Mouse (Mus musculus) layer of hippocampus, adult 2 months (tissue): Measurements from ENCODE around the gene Gnptab. TPM values are rescaled to one million over a fixed set of nuclear protein-coding genes. Genes with fewer than 3 reads are reported as not detected.
A peak's percentile ranks its signal among the peaks of the same experiment; 100 is the strongest.
"Not testable (repeated sequence)": the region's sequence is repeated elsewhere in the genome, so short reads cannot be mapped to it uniquely, and the experiment has no call there.

Experiments used
- DNase-seq, 2 experiments: peaks; one replicate each; pipeline ENCODE4 v3.0.0; 2022; ENCODE audit warnings: low spot score in 2 of 2
- H3K27ac ChIP-seq: fragments of 200-600 bp; 2 replicates; pipeline ENCODE4 v1.8.1; 2022
- H3K4me3 ChIP-seq: fragments of 200-600 bp; 2 replicates; pipeline ENCODE4 v1.8.1; 2022; ENCODE audit warnings: mild to moderate bottlenecking
- CTCF ChIP-seq: fragments of 200-600 bp; conservative IDR thresholded peaks from 2 replicates; pipeline ENCODE4 v1.8.1; 2022; ENCODE audit warnings: antibody characterized with exemption, mild to moderate bottlenecking, moderate library complexity
- total RNA-seq, 2 experiments: library from RNA; stranded (reverse); gene quantifications; 2 replicates each; pipeline ENCODE4 v1.2.3; 2021

Gnptab gene
- total RNA-seq, 2 experiments from 2014 or later, result 72.6 to 74.4 TPM

DNA sequence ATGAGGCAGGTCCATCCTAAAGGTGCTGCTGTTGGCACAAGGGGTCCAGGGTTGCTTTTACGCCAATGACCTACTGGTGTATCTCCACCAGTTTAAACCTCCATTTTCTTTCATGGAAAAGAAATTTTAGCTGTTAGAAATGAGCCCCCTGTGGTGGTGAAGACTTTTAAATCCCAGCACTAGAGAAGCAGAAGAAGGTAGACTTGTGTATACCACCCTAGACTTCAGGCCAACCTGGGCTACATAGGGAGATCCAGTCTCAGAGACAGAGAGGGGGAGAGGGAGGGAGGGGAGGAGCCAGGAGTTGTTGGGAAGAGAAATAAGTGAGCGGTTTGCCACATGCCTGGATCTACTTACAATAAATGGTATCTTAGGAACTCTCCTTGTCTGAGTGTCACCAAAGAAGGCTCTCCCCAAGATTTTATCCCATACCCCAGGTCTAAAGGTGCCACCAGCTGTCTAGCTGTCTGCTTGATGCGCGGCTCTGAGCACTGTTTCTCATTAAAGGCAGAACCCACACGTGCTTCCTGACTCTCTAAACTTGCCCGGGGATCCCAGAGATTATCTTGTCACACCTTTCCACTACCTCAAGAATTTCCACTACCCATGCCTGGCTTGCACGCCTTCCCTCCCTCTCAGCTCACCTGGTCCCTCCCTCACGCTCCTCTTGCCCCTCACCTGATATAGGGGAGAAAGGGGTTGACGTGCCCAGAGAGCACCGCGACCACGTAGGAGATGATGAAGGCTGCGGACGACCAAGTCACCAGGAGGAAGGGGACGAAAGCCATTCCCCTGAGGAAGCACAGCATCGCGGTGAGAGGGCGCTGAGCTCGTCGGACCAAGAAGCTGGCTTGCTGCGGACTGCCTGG lies 22.6 kb upstream of the Gnptab start:
- peak overlapping the region; percentile 75 for H3K27ac ChIP-seq
- DNase-seq, result no peak
- TF ChIP-seq CTCF, result no peak
- peak overlapping the region; percentile 81 for H3K4me3 ChIP-seq

DNA sequence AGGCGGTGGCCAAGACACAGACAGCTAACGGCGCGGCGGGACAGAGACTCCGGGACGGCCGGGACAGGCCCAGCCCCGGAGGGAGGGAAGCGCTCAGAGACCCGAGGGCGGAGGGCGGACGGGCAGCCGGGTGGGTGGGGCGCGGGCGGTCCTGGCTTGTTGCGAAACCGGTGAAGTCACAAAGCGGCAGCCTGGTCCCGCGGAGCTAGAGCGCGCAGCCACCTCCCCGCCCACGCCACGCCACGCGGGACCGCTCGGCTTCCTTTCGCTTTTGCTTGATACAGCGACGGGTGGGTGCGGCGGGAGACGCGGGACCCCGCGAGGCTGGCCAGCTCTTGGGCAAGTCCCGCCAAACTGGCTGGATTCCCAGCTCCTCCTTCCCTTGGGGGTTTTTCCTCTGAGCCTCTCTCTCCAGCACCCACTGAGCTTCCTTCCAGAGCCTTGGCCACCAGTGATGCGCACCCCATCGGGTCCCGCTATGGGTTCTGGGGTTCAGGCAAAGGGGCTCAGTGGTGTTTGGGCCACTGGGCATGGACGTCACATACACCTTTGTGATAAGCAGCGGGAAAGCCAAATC lies 21.9 kb upstream of the Gnptab start:
- peak overlapping the region; percentile 81 for H3K4me3 ChIP-seq
- H3K27ac ChIP-seq, result peak overlapping the region; percentile 75
- no peak for TF ChIP-seq CTCF
- DNase-seq, result peak; percentile 26 to 61

DNA sequence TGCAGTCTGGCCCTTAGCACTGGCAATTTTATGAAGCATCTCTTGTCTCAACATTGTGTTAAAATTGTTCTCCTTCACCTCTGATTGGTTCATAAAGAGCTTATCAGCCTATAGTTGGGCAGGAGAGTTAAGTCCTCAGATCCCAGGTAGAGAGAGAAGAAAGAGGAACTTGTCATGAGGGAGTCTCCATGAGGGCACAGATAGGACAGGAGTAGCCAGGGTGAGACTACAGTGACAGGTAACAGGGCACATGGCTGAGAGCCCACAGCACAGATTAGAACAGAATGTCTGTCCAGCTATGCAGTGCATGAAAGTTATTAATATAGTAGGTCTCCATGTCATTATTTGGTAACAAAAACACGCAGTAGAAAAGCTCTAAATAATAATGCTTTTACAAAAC lies 16.7 kb upstream of the Gnptab start:
- H3K4me3 ChIP-seq, result no peak overlapping the region
- no peak for DNase-seq
- H3K27ac ChIP-seq, result no peak overlapping the region
- no peak for TF ChIP-seq CTCF

DNA sequence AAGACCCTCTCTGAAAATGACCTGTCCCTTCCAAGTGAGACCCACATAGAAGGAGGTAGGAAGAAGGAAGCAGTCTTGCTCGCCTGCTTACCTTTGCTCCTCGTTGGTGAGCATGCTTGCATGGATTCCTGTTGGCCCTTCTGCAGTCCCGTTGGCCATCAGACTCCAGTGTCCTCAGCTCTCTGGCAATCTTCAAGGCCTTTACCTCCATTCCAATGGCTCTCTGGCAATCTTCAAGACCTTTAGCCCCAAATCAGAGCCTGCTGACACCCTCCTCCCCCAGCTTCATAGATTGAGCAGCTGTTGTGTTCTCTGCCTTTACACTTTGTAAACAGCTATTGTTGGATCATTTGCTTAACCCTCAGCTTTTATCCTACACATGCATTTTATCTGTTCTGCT lies 14.7 kb upstream of the Gnptab start:
- TF ChIP-seq CTCF, result no peak
- H3K27ac ChIP-seq, result no peak overlapping the region
- H3K4me3 ChIP-seq, result no peak overlapping the region
- DNase-seq, result no peak

DNA sequence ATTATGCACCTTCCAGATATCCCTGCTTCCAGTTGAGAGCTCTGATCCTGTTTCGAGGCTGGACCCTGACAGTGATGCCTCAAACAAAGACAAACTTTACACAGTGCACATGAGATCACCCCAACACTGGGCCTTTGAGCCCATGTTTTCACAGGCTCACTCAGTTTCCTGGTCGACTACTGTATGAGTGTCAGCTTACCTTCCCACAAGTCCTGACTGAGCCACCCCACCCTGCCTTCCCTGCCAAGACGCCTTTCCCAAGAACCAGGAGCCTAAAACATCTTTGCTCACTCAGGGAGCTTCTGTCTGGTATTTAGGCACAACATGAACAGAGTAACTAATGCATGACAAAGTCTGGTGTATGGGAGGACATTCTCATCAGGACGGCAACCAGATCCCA lies 9.7 kb upstream of the Gnptab start:
- no peak overlapping the region for H3K27ac ChIP-seq
- no peak for TF ChIP-seq CTCF

DNA sequence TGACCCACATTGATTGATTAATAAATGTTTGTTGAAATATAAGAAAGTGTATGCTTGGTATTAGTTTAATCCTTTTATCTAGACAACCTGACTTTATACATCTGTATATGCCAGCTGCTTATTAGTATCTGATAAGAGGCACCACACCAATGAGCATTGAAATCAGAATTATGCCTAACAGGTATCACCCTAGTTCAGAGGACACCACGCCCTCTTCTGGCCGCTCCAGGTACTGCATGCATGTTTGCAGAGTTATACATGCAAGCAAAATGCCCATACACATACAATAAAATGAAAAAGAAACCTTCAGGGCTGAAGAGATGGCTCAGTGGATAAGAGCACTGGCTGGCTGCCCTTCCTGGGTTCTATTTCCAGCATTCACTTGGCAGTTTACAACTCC lies 7.1 kb upstream of the Gnptab start:
- DNase-seq, result no peak
- Histone ChIP-seq H3K27ac (no peak overlapping the region), H3K4me3 (no peak overlapping the region)
- TF ChIP-seq CTCF, result peak; percentile 69

More for the DNA sequence above, 9.7 kb upstream of the Gnptab start:
- DNase-seq, result no peak
- no peak overlapping the region for H3K4me3 ChIP-seq

DNA sequence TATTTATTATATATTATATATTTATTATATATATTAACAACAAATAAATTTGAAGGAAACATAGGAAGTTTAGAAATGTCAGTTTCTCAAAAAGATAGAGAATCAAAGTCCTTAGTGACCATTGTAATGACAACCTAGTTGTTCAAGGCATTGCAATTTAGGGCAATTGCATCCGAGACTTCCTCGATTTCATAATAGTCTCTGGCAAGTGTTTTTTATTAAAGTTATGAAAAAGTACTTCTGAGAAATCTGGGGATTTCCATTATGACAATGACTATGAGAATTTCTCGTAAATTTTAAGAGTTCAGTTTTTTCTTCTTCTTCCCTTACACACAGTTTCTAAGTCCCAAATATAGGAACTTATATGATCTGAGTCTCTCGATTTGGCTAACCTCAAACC lies 6.5 kb upstream of the Gnptab start:
- Histone ChIP-seq H3K4me3 (no peak overlapping the region), H3K27ac (no peak overlapping the region)
- no peak for DNase-seq
- TF ChIP-seq CTCF, result no peak

DNA sequence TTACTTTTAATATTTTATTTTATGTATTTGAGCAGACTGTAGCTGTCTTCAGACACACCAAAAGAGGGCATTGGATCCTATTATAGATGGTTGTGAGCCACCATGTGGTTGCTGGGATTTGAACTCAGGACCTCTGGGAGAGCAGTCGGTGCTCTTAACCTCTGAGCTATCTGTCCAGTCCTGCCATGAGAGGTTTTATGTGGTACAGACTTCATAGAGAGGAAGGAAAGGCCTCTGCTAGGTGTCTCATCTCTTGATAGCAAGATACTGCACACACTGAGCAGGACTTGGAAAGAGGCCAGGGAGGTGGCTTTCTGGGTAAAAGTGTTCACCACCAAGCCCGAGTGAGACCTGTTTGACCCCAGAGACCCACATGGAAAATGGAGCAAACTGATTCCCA lies 6.0 kb upstream of the Gnptab start:
- H3K27ac ChIP-seq, DNase-seq, H3K4me3 ChIP-seq: not testable (repeated sequence)

DNA sequence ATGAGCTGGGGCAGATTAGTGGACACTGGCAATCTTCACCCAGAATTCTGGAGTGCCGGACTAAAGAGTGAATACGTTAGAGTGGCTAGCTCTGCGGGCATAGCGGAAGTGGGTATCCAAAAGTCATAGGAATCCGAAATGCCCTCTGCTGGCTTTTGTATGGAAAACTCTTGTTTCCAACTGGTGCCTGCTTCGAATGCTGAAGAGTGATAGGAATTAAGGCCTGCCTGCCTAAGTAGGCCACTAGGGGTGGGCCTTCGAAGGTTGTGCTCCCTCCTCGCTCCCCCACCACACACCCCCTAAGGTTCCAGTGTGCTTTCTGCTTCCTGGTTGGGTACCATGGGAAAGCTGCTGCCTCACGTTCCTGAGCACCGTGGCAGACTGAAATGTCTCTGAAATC lies 3.9 kb upstream of the Gnptab start:
- no peak overlapping the region for H3K4me3 ChIP-seq

DNA sequence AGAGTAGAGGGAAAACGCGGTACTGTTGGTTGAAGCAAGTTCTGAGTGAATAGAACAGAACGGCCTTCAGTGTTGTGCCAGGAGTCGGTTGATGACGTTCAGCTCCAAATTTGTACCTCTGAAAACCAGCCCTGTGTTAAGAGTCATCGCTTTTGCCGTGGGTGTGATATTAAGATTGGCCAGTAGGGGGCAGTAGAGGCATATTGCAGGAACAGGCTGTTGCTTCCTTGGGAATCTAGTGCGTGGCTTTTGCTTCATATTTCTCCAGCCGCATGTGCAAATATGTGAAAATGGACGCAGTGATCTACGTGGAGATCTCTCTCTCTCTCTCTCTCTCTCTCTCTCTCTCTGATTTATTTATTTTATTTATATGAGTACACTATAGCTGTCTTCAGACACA lies 2.2 kb upstream of the Gnptab start:
- DNase-seq, result peak; percentile 95 to 99
- Histone ChIP-seq H3K27ac (peak overlapping the region; percentile 64; the same call in 1 of the 2 replicates), H3K4me3 (peak overlapping the region; percentile 39; the same call in 1 of the 2 replicates)

More for the DNA sequence above, 3.9 kb upstream of the Gnptab start:
- TF ChIP-seq CTCF, result peak; percentile 43
- H3K27ac ChIP-seq, result no peak overlapping the region
- no peak for DNase-seq

DNA sequence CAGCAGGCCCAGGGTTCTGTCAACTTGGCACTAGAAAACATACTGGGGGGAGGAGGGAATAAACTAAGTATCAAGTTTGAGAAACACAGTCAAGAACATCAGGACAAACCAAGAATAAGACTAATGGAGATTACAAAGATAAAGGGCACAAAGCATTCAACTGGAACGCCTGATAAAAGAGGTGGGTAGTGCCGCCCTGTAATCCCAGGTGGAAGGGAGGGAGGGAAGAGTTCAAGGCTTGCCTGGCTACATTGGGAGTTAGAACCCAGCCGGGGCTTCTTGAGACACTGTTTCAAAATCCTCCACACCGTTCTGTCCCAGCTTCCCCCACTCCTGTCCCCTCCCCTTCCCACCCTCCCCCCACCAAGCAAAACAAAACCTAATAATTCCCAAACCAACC lies 1.3 kb upstream of the Gnptab start:
- DNase-seq, result no peak
- no peak for TF ChIP-seq CTCF
- Histone ChIP-seq H3K27ac (no peak overlapping the region), H3K4me3 (no peak overlapping the region)

More for the DNA sequence above, 2.2 kb upstream of the Gnptab start:
- TF ChIP-seq CTCF, result peak; percentile 94

DNA sequence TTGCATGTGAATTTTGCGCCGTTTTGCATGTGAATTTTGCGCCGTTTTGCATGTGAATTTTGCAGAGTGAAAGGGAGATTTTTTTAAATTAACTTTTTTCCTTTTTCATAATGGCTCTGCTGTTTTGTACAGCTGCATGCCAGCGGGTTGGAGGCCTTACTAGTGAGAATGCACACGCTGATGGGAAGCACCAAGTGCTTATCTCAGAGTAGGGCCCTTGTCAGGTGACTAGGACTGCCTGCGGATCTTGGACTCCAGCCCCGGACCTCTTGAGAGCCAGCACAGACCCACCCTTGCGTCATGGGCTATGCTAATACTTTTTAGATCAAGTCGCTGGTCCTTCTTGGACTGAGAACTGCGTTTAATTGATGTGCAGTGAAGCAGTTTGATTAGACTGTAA lies 1.1 kb downstream of the Gnptab start:
- no peak for DNase-seq
- TF ChIP-seq CTCF, result no peak
- Histone ChIP-seq H3K27ac (peak overlapping the region; percentile 92), H3K4me3 (peak overlapping the region; percentile 89)

DNA sequence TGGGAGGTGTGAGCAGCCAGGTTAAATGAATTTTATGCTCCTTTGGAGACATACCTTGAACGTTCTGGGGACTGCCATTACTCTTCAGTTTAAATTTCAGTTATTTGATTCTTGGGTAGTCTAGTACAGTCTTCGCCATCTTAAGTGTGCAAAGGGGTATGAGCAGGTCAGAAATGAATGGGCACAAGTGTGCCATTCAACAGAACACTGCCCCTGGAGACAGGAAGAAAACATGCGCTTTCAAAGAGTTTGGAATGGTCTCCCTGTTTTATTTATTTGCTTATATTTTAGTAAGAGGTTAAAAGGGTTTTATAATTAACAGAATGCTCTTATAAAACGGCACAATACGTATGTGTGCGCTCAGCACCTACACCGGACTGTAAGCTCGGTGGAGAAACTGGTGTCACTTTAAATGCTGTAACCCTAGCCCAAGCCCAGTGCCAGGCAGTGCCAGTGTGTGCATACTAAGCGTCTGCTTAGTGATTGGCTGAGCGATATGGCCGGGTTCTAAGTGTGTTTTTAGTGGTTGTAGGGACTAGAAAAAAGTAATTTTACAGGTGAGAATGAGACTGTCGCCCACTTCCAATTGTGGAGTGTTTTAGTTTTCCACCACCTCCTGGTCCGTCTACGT lies 1.6 kb downstream of the Gnptab start:
- no peak for DNase-seq
- peak overlapping the region; percentile 92 for H3K27ac ChIP-seq
- TF ChIP-seq CTCF, result peak; percentile 58
- peak overlapping the region; percentile 89 for H3K4me3 ChIP-seq
